ENCODE assay signal across 14 mouse cellular contexts in genomic region chr12:31486431-31486830, GRCm38 (mm10). TPM values are rescaled to one million over a fixed set of nuclear protein-coding genes. Genes with fewer than 3 reads are reported as not detected.
DNase-seq lines count a peak whose midpoint lies in the region; ATAC-seq and TF ChIP-seq lines count a peak whose summit lies in the region.
"Had no signal": no experiment of that assay in that cellular context is flagged by ENCODE, and none has a peak within 500 bp of the region (broad histone marks: within the 10 kb centered on the region; RNA-seq: fewer than 3 reads in every experiment).

No protein-coding gene starts in this region.

- ATAC-seq in kidney, embryonic 14.5 days (ENCODE audit: low FRiP score, low TSS enrichment) = no peak
- no peak for ATAC-seq in lung, embryonic 14.5 days (ENCODE audit: insufficient read depth)
- ATAC-seq: midbrain, embryonic 16.5 days had no signal

- H3K36me3 ChIP-seq in kidney, embryonic 14.5 days (ENCODE audit: control insufficient read depth, insufficient read depth, low read length) = peaks cover 47% of the 10 kb centered on the region
- peaks cover 41% of the 10 kb centered on the region for H3K36me3 ChIP-seq in lung, embryonic 14.5 days (ENCODE audit: insufficient read depth)

- no peak overlapping the region for H3K9ac ChIP-seq in kidney, embryonic 14.5 days (ENCODE audit: low read depth, low read length)
- no peak overlapping the region for H3K9ac ChIP-seq in lung, embryonic 14.5 days
- H3K9ac ChIP-seq: embryonic facial prominence, embryonic 13.5 days; heart, embryonic 15.5 days; liver, embryonic 15.5 days had no signal

- H3K9me3 ChIP-seq in kidney, embryonic 14.5 days (ENCODE audit: control insufficient read depth, low read length) = no peaks in the 10 kb centered on the region
- no peaks in the 10 kb centered on the region for H3K9me3 ChIP-seq in lung, embryonic 14.5 days (ENCODE audit: low read depth, low read length)
- H3K9me3 ChIP-seq: embryonic facial prominence, embryonic 13.5 days; heart, embryonic 15.5 days; liver, embryonic 15.5 days had no signal

- WGBS in kidney, embryonic 14.5 days = 80% methylated on average over 6 of the region's 6 CpGs
- 60% methylated on average over 6 of the region's 6 CpGs for WGBS in lung, embryonic 14.5 days

- H3K27ac ChIP-seq in kidney, embryonic 14.5 days (ENCODE audit: low read depth, low read length) = no peak overlapping the region
- no peak overlapping the region for H3K27ac ChIP-seq in lung, embryonic 14.5 days (ENCODE audit: low read depth)
- H3K27ac ChIP-seq: embryonic facial prominence, embryonic 13.5 days; heart, embryonic 15.5 days; liver, embryonic 15.5 days had no signal

- peak; percentile 34 to 39 for DNase-seq in cerebellum, postnatal 10 days
- DNase-seq in cerebellum, adult 18-20 months = no peak
- peak; percentile 25 for DNase-seq in kidney, adult 9 months
- DNase-seq in adipocyte (ENCODE audit: low spot score) = peak; percentile 50
- DNase-seq in lung, embryonic 14.5 days = peak; percentile 48
- no peak for DNase-seq in cerebellum, adult 9-11 months
- DNase-seq in natural killer cell, adult 2 months (ENCODE audit: low spot score in 2 of 2) = no peak
- DNase-seq: cerebellum, adult 9-10 months; right cerebral cortex, postnatal 25 days had no signal

- no peak for TF ChIP-seq CTCF in lung, embryonic 14.5 days (IDR thresholded peaks at IDR 0.05; ENCODE audit: low read depth)

- H3K4me3 ChIP-seq in kidney, embryonic 14.5 days (ENCODE audit: low read length) = no peak overlapping the region
- no peak overlapping the region for H3K4me3 ChIP-seq in lung, embryonic 14.5 days (ENCODE audit: low read depth, low read length)
- H3K4me3 ChIP-seq: embryonic facial prominence, embryonic 13.5 days; heart, embryonic 15.5 days; liver, embryonic 15.5 days had no signal

- no peaks in the 10 kb centered on the region for H3K27me3 ChIP-seq in kidney, embryonic 14.5 days (ENCODE audit: control insufficient read depth, insufficient read depth, low read length)
- H3K27me3 ChIP-seq in lung, embryonic 14.5 days (ENCODE audit: insufficient read depth, low read length) = no peaks in the 10 kb centered on the region
- H3K27me3 ChIP-seq: embryonic facial prominence, embryonic 13.5 days; heart, embryonic 15.5 days; liver, embryonic 15.5 days had no signal

- no peak overlapping the region for H3K4me2 ChIP-seq in kidney, embryonic 14.5 days (replicated peaks; ENCODE audit: low read depth, low read length)
- no peak overlapping the region for H3K4me2 ChIP-seq in lung, embryonic 14.5 days
- H3K4me2 ChIP-seq: embryonic facial prominence, embryonic 13.5 days; heart, embryonic 15.5 days; liver, embryonic 15.5 days had no signal

- H3K4me1 ChIP-seq in kidney, embryonic 14.5 days (ENCODE audit: control insufficient read depth, insufficient read depth, low read length) = no peaks in the 10 kb centered on the region
- no peaks in the 10 kb centered on the region for H3K4me1 ChIP-seq in lung, embryonic 14.5 days (ENCODE audit: insufficient read depth)
- H3K4me1 ChIP-seq: embryonic facial prominence, embryonic 13.5 days; heart, embryonic 15.5 days; liver, embryonic 15.5 days had no signal

RNA-seq across cellular contexts. Expression of gene Cbll1, which starts 13.0 kb away (rescaled TPM):
- 15.4 and 26.1 TPM in 2 replicates for polyA plus RNA-seq in kidney, embryonic 14.5 days (2014; fragmentation: Nextera tagmentation; extraction: Ambion mirVana)
- polyA plus RNA-seq in lung, embryonic 14.5 days (2014; fragmentation: Nextera tagmentation; extraction: Ambion mirVana) = 19.5 and 21.1 TPM in 2 replicates

Comparison
In these comparisons a context has a peak if more than half of its experiments do, and no peak if none do; other contexts are left out.
1. DNase-seq: peak in cerebellum, postnatal 10 days (2 of 2), kidney, adult 9 months (single experiment), adipocyte (single experiment) and lung, embryonic 14.5 days (single experiment); none in cerebellum, adult 18-20 months (0 of 2), cerebellum, adult 9-11 months (single experiment) and natural killer cell, adult 2 months (0 of 2).